Mouse (Mus musculus): ENCODE measurements at regions not wholly inside any gene's neighbourhood (a gene's known extent, or its start where the extent isn't known, plus 50 kb on each side); places are given as distances from the start of the nearest gene placed in this dataset.
"Not testable (repeated sequence)": the region's sequence is repeated elsewhere in the genome, so short reads cannot be mapped to it uniquely, and the experiment has no call there.

GRCm38 (mm10) chr5:76081379-76081778 is 58.7 kb upstream of the Srd5a3 start:
- DNase-seq (ENCODE audit: low read depth, low spot score) = not testable (repeated sequence)

- no peak for DNase-seq (ENCODE audit: low read depth, low spot score)
Observed at GRCm38 (mm10) chr5:76080429-76080828, 59.6 kb upstream of the Srd5a3 start.

GRCm38 (mm10) chr5:76079204-76080025 is 60.7 kb upstream of the Srd5a3 start:
- no peak for DNase-seq (ENCODE audit: low read depth, low spot score)

- no peak for DNase-seq (ENCODE audit: low read depth, low spot score)
Observed at GRCm38 (mm10) chr5:76078485-76078884, 61.6 kb upstream of the Srd5a3 start.

GRCm38 (mm10) chr5:76076283-76076682 is 63.8 kb upstream of the Srd5a3 start:
- DNase-seq (ENCODE audit: low read depth, low spot score) = no peak

GRCm38 (mm10) chr5:76075401-76075800 is 64.7 kb upstream of the Srd5a3 start:
- DNase-seq (ENCODE audit: low read depth, low spot score) = no peak

- no peak for DNase-seq (ENCODE audit: low read depth, low spot score)
Observed at GRCm38 (mm10) chr5:76067881-76068280, 72.2 kb upstream of the Srd5a3 start.

- DNase-seq (ENCODE audit: low read depth, low spot score) = no peak
Observed at GRCm38 (mm10) chr5:76067231-76067630, 72.8 kb upstream of the Srd5a3 start.

- no peak for DNase-seq (ENCODE audit: low read depth, low spot score)
Observed at GRCm38 (mm10) chr5:76065789-76066188, 74.3 kb upstream of the Srd5a3 start.

- no peak for DNase-seq (ENCODE audit: low read depth, low spot score)
Observed at GRCm38 (mm10) chr5:76065227-76065626, 74.8 kb upstream of the Srd5a3 start.

GRCm38 (mm10) chr5:76064686-76065085 is 75.4 kb upstream of the Srd5a3 start:
- DNase-seq (ENCODE audit: low read depth, low spot score) = no peak

- no peak for DNase-seq (ENCODE audit: low read depth, low spot score)
Observed at GRCm38 (mm10) chr5:76063473-76063872, 76.6 kb upstream of the Srd5a3 start.

- no peak for DNase-seq (ENCODE audit: low read depth, low spot score)
Observed at GRCm38 (mm10) chr5:76058011-76058410, 79.8 kb upstream of the Kdr start.

GRCm38 (mm10) chr5:76055849-76056248 is 77.6 kb upstream of the Kdr start:
- no peak for DNase-seq (ENCODE audit: low read depth, low spot score)

GRCm38 (mm10) chr5:76052782-76053181 is 74.5 kb upstream of the Kdr start:
- no peak for DNase-seq (ENCODE audit: low read depth, low spot score)

GRCm38 (mm10) chr5:76051658-76052057 is 73.4 kb upstream of the Kdr start:
- DNase-seq (ENCODE audit: low read depth, low spot score) = no peak

- DNase-seq (ENCODE audit: low read depth, low spot score) = no peak
Observed at GRCm38 (mm10) chr5:76048103-76048874, 70.0 kb upstream of the Kdr start.

- no peak for DNase-seq (ENCODE audit: low read depth, low spot score)
Observed at GRCm38 (mm10) chr5:76043521-76044510, 65.6 kb upstream of the Kdr start.

- peak; percentile 20 for DNase-seq (ENCODE audit: low read depth, low spot score)
Observed at GRCm38 (mm10) chr5:76040454-76041203, 62.4 kb upstream of the Kdr start.

- DNase-seq (ENCODE audit: low read depth, low spot score) = no peak
Observed at GRCm38 (mm10) chr5:76028729-76029128, 50.5 kb upstream of the Kdr start.
